Mouse (Mus musculus): ENCODE results near the gene Hdac7.

Hdac7 gene

GRCm38 (mm10) chr15:97763256-97764049 lies 80.8 kb downstream of the Hdac7 start:
- no peak for DNase-seq

- no peak for DNase-seq
Observed at GRCm38 (mm10) chr15:97762733-97763132, 81.6 kb downstream of the Hdac7 start.

GRCm38 (mm10) chr15:97761438-97761837 lies 82.9 kb downstream of the Hdac7 start:
- no peak for DNase-seq

GRCm38 (mm10) chr15:97760952-97761351 lies 83.3 kb downstream of the Hdac7 start:
- no peak for DNase-seq

GRCm38 (mm10) chr15:97760006-97760405 lies 84.3 kb downstream of the Hdac7 start:
- peak; percentile 55 for DNase-seq

- DNase-seq, result no peak
Observed at GRCm38 (mm10) chr15:97755361-97755760, 88.9 kb downstream of the Hdac7 start.

- DNase-seq, result no peak
Observed at GRCm38 (mm10) chr15:97754476-97754875, 89.8 kb downstream of the Hdac7 start.

- no peak for DNase-seq
Observed at GRCm38 (mm10) chr15:97752491-97752890, 91.8 kb downstream of the Hdac7 start.

- DNase-seq, result no peak
Observed at GRCm38 (mm10) chr15:97751676-97752075, 92.6 kb downstream of the Hdac7 start.

- DNase-seq, result peak; percentile 73
Observed at GRCm38 (mm10) chr15:97750697-97751096, 93.6 kb downstream of the Hdac7 start.

GRCm38 (mm10) chr15:97749841-97750240 lies 94.5 kb downstream of the Hdac7 start:
- no peak for DNase-seq

GRCm38 (mm10) chr15:97749397-97749796 lies 94.9 kb downstream of the Hdac7 start:
- DNase-seq, result no peak

- DNase-seq, result no peak
Observed at GRCm38 (mm10) chr15:97748964-97749363, 95.3 kb downstream of the Hdac7 start.

- no peak for DNase-seq
Observed at GRCm38 (mm10) chr15:97748309-97748708, 96.0 kb downstream of the Hdac7 start.

- no peak for DNase-seq
Observed at GRCm38 (mm10) chr15:97747486-97747885, 96.8 kb downstream of the Hdac7 start.

- no peak for DNase-seq
Observed at GRCm38 (mm10) chr15:97746748-97747147, 97.6 kb downstream of the Hdac7 start.

GRCm38 (mm10) chr15:97746278-97746677 lies 98.0 kb downstream of the Hdac7 start:
- DNase-seq, result no peak

- no peak for DNase-seq
Observed at GRCm38 (mm10) chr15:97745331-97745730, 99.0 kb downstream of the Hdac7 start.

GRCm38 (mm10) chr15:97744930-97745329 lies 99.4 kb downstream of the Hdac7 start:
- DNase-seq, result no peak

- no peak for DNase-seq
Observed at GRCm38 (mm10) chr15:97743961-97744525, 100.3 kb downstream of the Hdac7 start.

GRCm38 (mm10) chr15:97743210-97743609 lies 101.1 kb downstream of the Hdac7 start:
- no peak for DNase-seq
